Mouse (Mus musculus): ENCODE measurements around the gene Fam69b.

GRCm38 (mm10) chr2:26583640-26584039 lies 44.6 kb upstream of the Fam69b start:
- no peak for TF ChIP-seq CTCF (IDR thresholded peaks at IDR 0.05; ENCODE audit: borderline replicate concordance, extremely low read depth, insufficient read depth, insufficient read length)
- peak; percentile 16; the same call in 1 of the 2 replicates for TF ChIP-seq POLR2A (IDR thresholded peaks at IDR 0.05; ENCODE audit: borderline replicate concordance, extremely low read depth, insufficient read depth, insufficient read length, poor library complexity, severe bottlenecking)
